Comparison of ENCODE assay signal across 12 mouse cellular contexts in genomic region chr10:128424604-128425003, GRCm38 (mm10). TPM values are rescaled to one million over a fixed set of nuclear protein-coding genes. Genes with fewer than 3 reads are reported as not detected.
DNase-seq lines count a peak whose midpoint lies in the region; ATAC-seq lines count a peak whose summit lies in the region.
"Had no signal": no experiment of that assay in that cellular context is flagged by ENCODE, and none has a peak within 500 bp of the region (broad histone marks: within the 10 kb centered on the region; RNA-seq: fewer than 3 reads in every experiment).

No protein-coding gene starts in this region.

- no peak overlapping the region for H3K4me3 ChIP-seq in heart, embryonic 11.5 days (ENCODE audit: low read depth, low read length)
- H3K4me3 ChIP-seq in midbrain, embryonic 11.5 days (ENCODE audit: low read depth, low read length), result no peak overlapping the region
- no peak overlapping the region for H3K4me3 ChIP-seq in midbrain, embryonic 15.5 days
- no peak overlapping the region for H3K4me3 ChIP-seq in liver, embryonic 11.5 days (ENCODE audit: low read depth, low read length)
- H3K4me3 ChIP-seq: embryonic facial prominence, embryonic 15.5 days; hindbrain, embryonic 13.5 days had no signal

- no peak overlapping the region for H3K9ac ChIP-seq in heart, embryonic 11.5 days (ENCODE audit: low read depth, low read length)
- H3K9ac ChIP-seq in midbrain, embryonic 11.5 days (ENCODE audit: low read length), result no peak overlapping the region
- H3K9ac ChIP-seq in midbrain, embryonic 15.5 days, result no peak overlapping the region
- no peak overlapping the region for H3K9ac ChIP-seq in liver, embryonic 11.5 days (ENCODE audit: low read depth, low read length)
- H3K9ac ChIP-seq: embryonic facial prominence, embryonic 15.5 days; hindbrain, embryonic 13.5 days had no signal

- no peak for DNase-seq in heart, adult 9 months (ENCODE audit: low spot score in 2 of 2)
- DNase-seq in midbrain, embryonic 11.5 days (ENCODE audit: low spot score, missing footprints), result peak; percentile 54
- DNase-seq in liver, embryonic 11.5 days (ENCODE audit: low spot score), result no peak
- DNase-seq in thymus, postnatal 25 days, result peak; percentile 54
- DNase-seq in left cerebral cortex, adult 11 months (ENCODE audit: low spot score), result no peak
- no peak for DNase-seq in right cerebral cortex, postnatal 4 days
- DNase-seq: lung, postnatal 4 days had no signal

- H3K27me3 ChIP-seq in heart, embryonic 11.5 days (ENCODE audit: control insufficient read depth, insufficient read depth, low read length), result no peaks in the 10 kb centered on the region
- no peaks in the 10 kb centered on the region for H3K27me3 ChIP-seq in midbrain, embryonic 11.5 days (ENCODE audit: control insufficient read depth, insufficient read depth, low read length)
- no peaks in the 10 kb centered on the region for H3K27me3 ChIP-seq in midbrain, embryonic 15.5 days (replicated peaks)
- no peaks in the 10 kb centered on the region for H3K27me3 ChIP-seq in liver, embryonic 11.5 days (replicated peaks; ENCODE audit: control insufficient read depth, insufficient read depth, low read length)
- H3K27me3 ChIP-seq: CH12.LX; embryonic facial prominence, embryonic 15.5 days; hindbrain, embryonic 13.5 days had no signal

- no peaks in the 10 kb centered on the region for H3K9me3 ChIP-seq in heart, embryonic 11.5 days (replicated peaks; ENCODE audit: control insufficient read depth, low read length)
- H3K9me3 ChIP-seq in midbrain, embryonic 11.5 days (ENCODE audit: control insufficient read depth, low read length), result no peaks in the 10 kb centered on the region
- no peaks in the 10 kb centered on the region for H3K9me3 ChIP-seq in midbrain, embryonic 15.5 days
- H3K9me3 ChIP-seq in liver, embryonic 11.5 days (ENCODE audit: control insufficient read depth, low read length), result no peaks in the 10 kb centered on the region
- H3K9me3 ChIP-seq: embryonic facial prominence, embryonic 15.5 days; hindbrain, embryonic 13.5 days had no signal

- WGBS in heart, embryonic 11.5 days (ENCODE audit: insufficient replicate concordance), result 49% methylated on average over 7 of the region's 7 CpGs
- 75% methylated on average over 7 of the region's 7 CpGs for WGBS in midbrain, embryonic 11.5 days
- 74% methylated on average over 7 of the region's 7 CpGs for WGBS in midbrain, embryonic 15.5 days
- WGBS in liver, embryonic 11.5 days, result 31% methylated on average over 7 of the region's 7 CpGs

- H3K4me2 ChIP-seq in heart, embryonic 11.5 days, result no peak overlapping the region; the same call in 1 of the 2 replicates
- H3K4me2 ChIP-seq in midbrain, embryonic 11.5 days, result no peak overlapping the region
- no peak overlapping the region for H3K4me2 ChIP-seq in midbrain, embryonic 15.5 days
- H3K4me2 ChIP-seq in liver, embryonic 11.5 days, result peak overlapping the region; percentile 26; the same call in 1 of the 2 replicates
- H3K4me2 ChIP-seq: embryonic facial prominence, embryonic 15.5 days; hindbrain, embryonic 13.5 days had no signal

- H3K36me3 ChIP-seq in heart, embryonic 11.5 days (ENCODE audit: control insufficient read depth, insufficient read depth, low read length), result peaks cover 11% of the 10 kb centered on the region
- H3K36me3 ChIP-seq in midbrain, embryonic 11.5 days (ENCODE audit: control insufficient read depth, insufficient read depth, low read length), result peaks cover 8% of the 10 kb centered on the region; the same call in 1 of the 2 replicates
- peaks cover 39% of the 10 kb centered on the region for H3K36me3 ChIP-seq in midbrain, embryonic 15.5 days (replicated peaks)
- peaks cover 17% of the 10 kb centered on the region for H3K36me3 ChIP-seq in liver, embryonic 11.5 days (ENCODE audit: control insufficient read depth, insufficient read depth, low read length)

- ATAC-seq in heart, embryonic 11.5 days (replicated peaks; ENCODE audit: insufficient number of reproducible peaks, low FRiP score, low TSS enrichment), result no peak
- ATAC-seq in midbrain, embryonic 11.5 days (ENCODE audit: low FRiP score), result no peak
- ATAC-seq in midbrain, embryonic 15.5 days (replicated peaks), result no peak
- ATAC-seq in liver, embryonic 11.5 days (replicated peaks; ENCODE audit: low FRiP score), result peak; percentile 56

- H3K27ac ChIP-seq in heart, embryonic 11.5 days (ENCODE audit: low read depth, low read length), result 0 out of 2 replicates have a peak overlapping the region, but pooled peaks have one; percentile 50
- H3K27ac ChIP-seq in midbrain, embryonic 11.5 days (ENCODE audit: low read depth, low read length), result no peak overlapping the region
- no peak overlapping the region for H3K27ac ChIP-seq in midbrain, embryonic 15.5 days
- no peak overlapping the region for H3K27ac ChIP-seq in liver, embryonic 11.5 days (ENCODE audit: low read depth, low read length)
- H3K27ac ChIP-seq: embryonic facial prominence, embryonic 15.5 days; hindbrain, embryonic 13.5 days had no signal

- H3K4me1 ChIP-seq in heart, embryonic 11.5 days (ENCODE audit: control insufficient read depth, insufficient read depth, low read length), result peaks cover 5% of the 10 kb centered on the region; the same call in 1 of the 2 replicates
- H3K4me1 ChIP-seq in midbrain, embryonic 11.5 days (ENCODE audit: control insufficient read depth, insufficient read depth, low read length), result no peaks in the 10 kb centered on the region
- no peaks in the 10 kb centered on the region for H3K4me1 ChIP-seq in midbrain, embryonic 15.5 days
- 0 out of 2 replicates have a peak, but pooled peaks cover 7% of the 10 kb centered on the region for H3K4me1 ChIP-seq in liver, embryonic 11.5 days (replicated peaks; ENCODE audit: control insufficient read depth, insufficient read depth, low read length)
- H3K4me1 ChIP-seq: embryonic facial prominence, embryonic 15.5 days; hindbrain, embryonic 13.5 days had no signal

RNA-seq across cellular contexts. Expression of gene Rnf41, which starts 13.1 kb away (rescaled TPM):
- 24.5 and 24.8 TPM in 2 replicates for polyA plus RNA-seq in heart, embryonic 11.5 days (2014; fragmentation: Nextera tagmentation; extraction: Ambion mirVana)
- polyA plus RNA-seq in midbrain, embryonic 11.5 days (2014; fragmentation: Nextera tagmentation; extraction: Ambion mirVana), result 43.1 and 43.8 TPM in 2 replicates
- 105 and 107 TPM in 2 replicates for polyA plus RNA-seq in midbrain, embryonic 15.5 days (2015; fragmentation: Nextera tagmentation; extraction: Ambion mirVana)
- 19.1 and 20.4 TPM in 2 replicates for polyA plus RNA-seq in liver, embryonic 11.5 days (2014; fragmentation: Nextera tagmentation; extraction: Ambion mirVana)

RNA-seq across cellular contexts. Expression of gene Nabp2, which starts 13.3 kb away (rescaled TPM):
- 61.6 and 70.8 TPM in 2 replicates for polyA plus RNA-seq in heart, embryonic 11.5 days (2014; fragmentation: Nextera tagmentation; extraction: Ambion mirVana)
- polyA plus RNA-seq in midbrain, embryonic 11.5 days (2014; fragmentation: Nextera tagmentation; extraction: Ambion mirVana), result 131 and 154 TPM in 2 replicates
- 146 and 147 TPM in 2 replicates for polyA plus RNA-seq in midbrain, embryonic 15.5 days (2015; fragmentation: Nextera tagmentation; extraction: Ambion mirVana)
- polyA plus RNA-seq in liver, embryonic 11.5 days (2014; fragmentation: Nextera tagmentation; extraction: Ambion mirVana), result 101 and 104 TPM in 2 replicates

RNA-seq across cellular contexts. Expression of gene Slc39a5, which starts 23.6 kb away (rescaled TPM):
- 0.52 TPM in 1 of 2 replicates, not detected in the other for polyA plus RNA-seq in heart, embryonic 11.5 days (2014; fragmentation: Nextera tagmentation; extraction: Ambion mirVana)
- polyA plus RNA-seq in midbrain, embryonic 11.5 days (2014; fragmentation: Nextera tagmentation; extraction: Ambion mirVana), result not detected in 2 replicates
- not detected in 2 replicates for polyA plus RNA-seq in midbrain, embryonic 15.5 days (2015; fragmentation: Nextera tagmentation; extraction: Ambion mirVana)
- polyA plus RNA-seq in liver, embryonic 11.5 days (2014; fragmentation: Nextera tagmentation; extraction: Ambion mirVana), result 16.5 and 17.6 TPM in 2 replicates
- polyA plus RNA-seq: hindbrain, embryonic 13.5 days had no signal

RNA-seq across cellular contexts. Expression of gene Smarcc2, which starts 34.4 kb away (rescaled TPM):
- 70.8 and 82.8 TPM in 2 replicates for polyA plus RNA-seq in heart, embryonic 11.5 days (2014; fragmentation: Nextera tagmentation; extraction: Ambion mirVana)
- 124 and 138 TPM in 2 replicates for polyA plus RNA-seq in midbrain, embryonic 11.5 days (2014; fragmentation: Nextera tagmentation; extraction: Ambion mirVana)
- polyA plus RNA-seq in midbrain, embryonic 15.5 days (2015; fragmentation: Nextera tagmentation; extraction: Ambion mirVana), result 201 and 209 TPM in 2 replicates
- 59.0 and 59.7 TPM in 2 replicates for polyA plus RNA-seq in liver, embryonic 11.5 days (2014; fragmentation: Nextera tagmentation; extraction: Ambion mirVana)

RNA-seq across cellular contexts. Expression of gene Ankrd52, which starts 47.7 kb away (rescaled TPM):
- 9.3 and 11.7 TPM in 2 replicates for polyA plus RNA-seq in heart, embryonic 11.5 days (2014; fragmentation: Nextera tagmentation; extraction: Ambion mirVana)
- 7.5 and 8.6 TPM in 2 replicates for polyA plus RNA-seq in midbrain, embryonic 11.5 days (2014; fragmentation: Nextera tagmentation; extraction: Ambion mirVana)
- polyA plus RNA-seq in midbrain, embryonic 15.5 days (2015; fragmentation: Nextera tagmentation; extraction: Ambion mirVana), result 15.0 and 15.6 TPM in 2 replicates
- polyA plus RNA-seq in liver, embryonic 11.5 days (2014; fragmentation: Nextera tagmentation; extraction: Ambion mirVana), result 12.2 and 13.4 TPM in 2 replicates

Comparison
In these comparisons a context has a peak if more than half of its experiments do, and no peak if none do; other contexts are left out.
1. DNase-seq: peak in midbrain, embryonic 11.5 days (single experiment) and thymus, postnatal 25 days (single experiment); none in heart, adult 9 months (0 of 2), liver, embryonic 11.5 days (single experiment), left cerebral cortex, adult 11 months (single experiment) and right cerebral cortex, postnatal 4 days (single experiment).
2. RNA of gene Slc39a5, which starts 23.6 kb away (polyA plus RNA-seq): 16.5 to 17.6 TPM in liver, embryonic 11.5 days; 0.52 TPM in heart, embryonic 11.5 days, not detected in midbrain, embryonic 11.5 days and not detected in midbrain, embryonic 15.5 days; every median in the first group is over 10 times any median in the second.